Mouse (Mus musculus): ENCODE data around the gene Mrpl40. TPM values are rescaled to one million over a fixed set of nuclear protein-coding genes. Genes with fewer than 3 reads are reported as not detected.
A peak's percentile ranks its signal among the peaks of the same experiment; 100 is the strongest.
"Not testable (repeated sequence)": the region's sequence is repeated elsewhere in the genome, so short reads cannot be mapped to it uniquely, and the experiment has no call there.

The Mrpl40 gene
- polyA plus RNA-seq, 1 experiment, result 8.2 TPM

GRCm38 (mm10) chr16:18884044-18884443 lies 7.4 kb upstream of the Mrpl40 start:
- no peaks in the 10 kb centered on the region for H3K27me3 ChIP-seq (ENCODE audit: control insufficient read depth, insufficient read depth, low read length)
- no peak overlapping the region for H3K4me3 ChIP-seq (ENCODE audit: low read depth, low read length)
- H3K27ac ChIP-seq (ENCODE audit: insufficient read depth, low read depth, low read length), result no peak overlapping the region
- H3K4me1 ChIP-seq (ENCODE audit: control insufficient read depth, insufficient read depth, insufficient read length, low read length), result no peaks in the 10 kb centered on the region; the same call in 1 of the 2 replicates
- TF ChIP-seq CTCF (IDR thresholded peaks at IDR 0.05; ENCODE audit: extremely low read depth, insufficient read length, insufficient replicate concordance, low read depth, low read length) (no peak), POLR2A (IDR thresholded peaks at IDR 0.05; ENCODE audit: low read depth, low read length) (no peak)
- no peaks in the 10 kb centered on the region for H3K36me3 ChIP-seq (ENCODE audit: control insufficient read depth, insufficient read depth, low read length)

GRCm38 (mm10) chr16:18878091-18878720 lies 1.5 kb upstream of the Mrpl40 start:
- H3K27me3 ChIP-seq (ENCODE audit: control insufficient read depth, insufficient read depth, low read length), result no peaks in the 10 kb centered on the region
- TF ChIP-seq POLR2A (IDR thresholded peaks at IDR 0.05; ENCODE audit: low read depth, low read length), result no peak
- TF ChIP-seq CTCF (IDR thresholded peaks at IDR 0.05; ENCODE audit: extremely low read depth, insufficient read length, insufficient replicate concordance, low read depth, low read length), result no peak
- 11% methylated on average over 20 of the region's 20 CpGs for WGBS
- H3K27ac ChIP-seq (ENCODE audit: insufficient read depth, low read depth, low read length), result peak overlapping the region; percentile 76
- H3K4me3 ChIP-seq (ENCODE audit: low read depth, low read length), result peak overlapping the region; percentile 99
- peaks cover 8% of the 10 kb centered on the region for H3K36me3 ChIP-seq (ENCODE audit: control insufficient read depth, insufficient read depth, low read length)
- H3K4me1 ChIP-seq (ENCODE audit: control insufficient read depth, insufficient read depth, insufficient read length, low read length), result peaks cover 6% of the 10 kb centered on the region; the same call in 1 of the 2 replicates

GRCm38 (mm10) chr16:18877386-18878090 lies 876 bp upstream of the Mrpl40 start:
- Histone ChIP-seq H3K27me3 (ENCODE audit: control insufficient read depth, insufficient read depth, low read length) (no peaks in the 10 kb centered on the region), H3K4me3 (ENCODE audit: low read depth, low read length) (peak overlapping the region; percentile 99), H3K27ac (ENCODE audit: insufficient read depth, low read depth, low read length) (peak overlapping the region; percentile 76), H3K4me1 (ENCODE audit: control insufficient read depth, insufficient read depth, insufficient read length, low read length) (peaks cover 6% of the 10 kb centered on the region; the same call in 1 of the 2 replicates), H3K36me3 (ENCODE audit: control insufficient read depth, insufficient read depth, low read length) (peaks cover 12% of the 10 kb centered on the region)
- no peak for TF ChIP-seq POLR2A (IDR thresholded peaks at IDR 0.05; ENCODE audit: low read depth, low read length)
- TF ChIP-seq CTCF (IDR thresholded peaks at IDR 0.05; ENCODE audit: extremely low read depth, insufficient read length, insufficient replicate concordance, low read depth, low read length), result peak; percentile 42; the same call in 1 of the 2 replicates
- under 1% methylated on average over 37 of the region's 43 CpGs for WGBS

GRCm38 (mm10) chr16:18876091-18876441 lies 596 bp downstream of the Mrpl40 start:
- peak overlapping the region; percentile 99 for H3K4me3 ChIP-seq (ENCODE audit: low read depth, low read length)
- WGBS, result under 1% methylated on average over 17 of the region's 17 CpGs
- peaks cover 6% of the 10 kb centered on the region; the same call in 1 of the 2 replicates for H3K4me1 ChIP-seq (ENCODE audit: control insufficient read depth, insufficient read depth, insufficient read length, low read length)
- peaks cover 23% of the 10 kb centered on the region for H3K36me3 ChIP-seq (ENCODE audit: control insufficient read depth, insufficient read depth, low read length)
- H3K27ac ChIP-seq (ENCODE audit: insufficient read depth, low read depth, low read length), result peak overlapping the region; percentile 31
- no peaks in the 10 kb centered on the region for H3K27me3 ChIP-seq (ENCODE audit: control insufficient read depth, insufficient read depth, low read length)
- TF ChIP-seq CTCF (IDR thresholded peaks at IDR 0.05; ENCODE audit: extremely low read depth, insufficient read length, insufficient replicate concordance, low read depth, low read length) (no peak), POLR2A (IDR thresholded peaks at IDR 0.05; ENCODE audit: low read depth, low read length) (no peak)

GRCm38 (mm10) chr16:18870495-18870894 lies 6.2 kb downstream of the Mrpl40 start:
- WGBS, result 36% methylated on average over 1 of the region's 1 CpGs
- H3K27ac ChIP-seq (ENCODE audit: insufficient read depth, low read depth, low read length); H3K4me1 ChIP-seq (ENCODE audit: control insufficient read depth, insufficient read depth, insufficient read length, low read length); H3K27me3 ChIP-seq (ENCODE audit: control insufficient read depth, insufficient read depth, low read length); H3K4me3 ChIP-seq (ENCODE audit: low read depth, low read length): not testable (repeated sequence)
- peaks cover 23% of the 10 kb centered on the region for H3K36me3 ChIP-seq (ENCODE audit: control insufficient read depth, insufficient read depth, low read length)

GRCm38 (mm10) chr16:18860186-18860585 lies 16.5 kb downstream of the Mrpl40 start:
- no peak overlapping the region for H3K27ac ChIP-seq (ENCODE audit: insufficient read depth, low read depth, low read length)
- H3K36me3 ChIP-seq (ENCODE audit: control insufficient read depth, insufficient read depth, low read length), result no peaks in the 10 kb centered on the region
- no peak for TF ChIP-seq CTCF (IDR thresholded peaks at IDR 0.05; ENCODE audit: extremely low read depth, insufficient read length, insufficient replicate concordance, low read depth, low read length)
- no peak for TF ChIP-seq POLR2A (IDR thresholded peaks at IDR 0.05; ENCODE audit: low read depth, low read length)
- 67% methylated on average over 1 of the region's 1 CpGs for WGBS
- H3K4me1 ChIP-seq (ENCODE audit: control insufficient read depth, insufficient read depth, insufficient read length, low read length), result no peaks in the 10 kb centered on the region
- no peaks in the 10 kb centered on the region for H3K27me3 ChIP-seq (ENCODE audit: control insufficient read depth, insufficient read depth, low read length)
- no peak overlapping the region for H3K4me3 ChIP-seq (ENCODE audit: low read depth, low read length)

- Histone ChIP-seq H3K4me3 (ENCODE audit: low read depth, low read length) (no peak overlapping the region), H3K27me3 (ENCODE audit: control insufficient read depth, insufficient read depth, low read length) (no peaks in the 10 kb centered on the region), H3K27ac (ENCODE audit: insufficient read depth, low read depth, low read length) (no peak overlapping the region), H3K36me3 (ENCODE audit: control insufficient read depth, insufficient read depth, low read length) (no peaks in the 10 kb centered on the region), H3K4me1 (ENCODE audit: control insufficient read depth, insufficient read depth, insufficient read length, low read length) (no peaks in the 10 kb centered on the region)
- TF ChIP-seq CTCF (IDR thresholded peaks at IDR 0.05; ENCODE audit: extremely low read depth, insufficient read length, insufficient replicate concordance, low read depth, low read length) (no peak), POLR2A (IDR thresholded peaks at IDR 0.05; ENCODE audit: low read depth, low read length) (no peak)
Measured at GRCm38 (mm10) chr16:18858551-18858950, 18.1 kb downstream of the Mrpl40 start.

- not testable (repeated sequence) for H3K4me3 ChIP-seq (ENCODE audit: low read depth, low read length); H3K27ac ChIP-seq (ENCODE audit: insufficient read depth, low read depth, low read length); H3K36me3 ChIP-seq (ENCODE audit: control insufficient read depth, insufficient read depth, low read length); H3K4me1 ChIP-seq (ENCODE audit: control insufficient read depth, insufficient read depth, insufficient read length, low read length); H3K27me3 ChIP-seq (ENCODE audit: control insufficient read depth, insufficient read depth, low read length)
- WGBS, result 88% methylated on average over 15 of the region's 17 CpGs
Measured at GRCm38 (mm10) chr16:18849521-18850190, 27.0 kb downstream of the Mrpl40 start.

All from small intestine, adult 2 months (tissue).